Mouse (Mus musculus) liver, embryonic 14.5 days (tissue): ENCODE data around the gene Hdac4. TPM values are rescaled to one million over a fixed set of nuclear protein-coding genes. Genes with fewer than 3 reads are reported as not detected.

Source experiments
- ATAC-seq: fragments of 200-750 bp; cut with Nextera tagmentation; 2 replicates; pipeline ENCODE4 v1.8.0; 2017; ENCODE audit warnings: moderate number of reproducible peaks, mild to moderate bottlenecking, moderate library complexity; ENCODE audit not compliant: insufficient read depth
- DNase-seq, 3 experiments: peaks; one replicate each; pipeline ENCODE4 v3.0.0-alpha.2; 2012 to 2013; ENCODE audit warnings: low read depth in 3 of 3, low spot score in 3 of 3
- H3K27ac ChIP-seq: fragments of 300-500 bp; sonication (generic); 2 replicates; pipeline ENCODE4 v1.5.1; 2014; ENCODE audit warnings: moderate library complexity, mild to moderate bottlenecking, control low read depth, inconsistent platforms
- H3K27me3 ChIP-seq: fragments of 300-500 bp; sonication (generic); 2 replicates; pipeline ENCODE4 v1.6.1; 2014; ENCODE audit warnings: mild to moderate bottlenecking, low read length, moderate library complexity; ENCODE audit not compliant: control insufficient read depth, insufficient read depth
- H3K36me3 ChIP-seq: fragments of 300-500 bp; sonication (generic); replicated peaks from 2 replicates; pipeline ENCODE4 v1.6.1; 2014; ENCODE audit warnings: low read depth; ENCODE audit not compliant: control insufficient read depth, insufficient read depth
- H3K4me1 ChIP-seq, 2 experiments: fragments of 200-500 bp in 1 of 2; fragments of 300-500 bp in 1 of 2; sonication (generic) in 1 of 2; replicated peaks; 2 replicates each; pipeline ENCODE4 v1.6.1; 2012 to 2014; ENCODE audit warnings: antibody characterized with exemption in 1 of 2, inconsistent platforms in 1 of 2, low read length in 1 of 2; ENCODE audit not compliant: control insufficient read depth in 2 of 2, insufficient read depth in 2 of 2
- H3K4me2 ChIP-seq: fragments of 300-500 bp; sonication (generic); 2 replicates; pipeline ENCODE4 v1.6.1; 2014; ENCODE audit warnings: low read depth, mild to moderate bottlenecking, control low read depth, moderate library complexity
- H3K4me3 ChIP-seq, 2 experiments: fragments of 200-500 bp in 1 of 2; fragments of 300-500 bp in 1 of 2; sonication (generic) in 1 of 2; 2 replicates each; pipeline ENCODE4 v1.5.1; 2012 to 2014; ENCODE audit warnings: low read depth in 2 of 2, low read length in 2 of 2, mild to moderate bottlenecking in 2 of 2, control low read depth in 1 of 2, inconsistent platforms in 1 of 2, moderate library complexity in 1 of 2; ENCODE audit not compliant: insufficient read depth in 1 of 2
- H3K9ac ChIP-seq: fragments of 300-500 bp; sonication (generic); replicated peaks from 2 replicates; pipeline ENCODE4 v1.6.1; 2014; ENCODE audit warnings: mild to moderate bottlenecking, control low read depth, moderate library complexity
- H3K9me3 ChIP-seq: fragments of 300-500 bp; sonication (generic); 2 replicates; pipeline ENCODE4 v1.6.1; 2016; ENCODE audit warnings: low read length, mixed read lengths; ENCODE audit not compliant: control insufficient read depth
- CTCF ChIP-seq: IDR thresholded peaks from 2 replicates; pipeline ENCODE4 v1.5.1; 2016; ENCODE audit warnings: antibody characterized with exemption, low read depth, control low read depth
- EP300 ChIP-seq: IDR thresholded peaks from 2 replicates; pipeline ENCODE4 v1.6.1; 2016; ENCODE audit warnings: antibody characterized with exemption, low read depth
- WGBS: fragments of 180-500 bp; shearing (Covaris S2); extraction: QIAGEN DNeasy Blood & Tissue Kit; methylation state at CpG from one replicate; pipeline ENCODE4 v1.1.7; 2014; ENCODE audit not compliant: insufficient replicate concordance; 5-methylcytosine and 5-hydroxymethylcytosine counted together
- polyA plus RNA-seq, 2 experiments: library from polyadenylated mRNA; depleted of rRNA in 1 of 2; stranded (reverse) in 1 of 2; unstranded in 1 of 2; fragments of >200 nt; fragmentation: Nextera tagmentation in 1 of 2; extraction: Ambion mirVana in 1 of 2; gene quantifications; 2 replicates each; pipeline versions ENCODE4 v1.2.1 to v1.2.3; 2012 to 2014

The Hdac4 gene
- polyA plus RNA-seq, 2 experiments: 1.5 to 3.1 TPM

DNA sequence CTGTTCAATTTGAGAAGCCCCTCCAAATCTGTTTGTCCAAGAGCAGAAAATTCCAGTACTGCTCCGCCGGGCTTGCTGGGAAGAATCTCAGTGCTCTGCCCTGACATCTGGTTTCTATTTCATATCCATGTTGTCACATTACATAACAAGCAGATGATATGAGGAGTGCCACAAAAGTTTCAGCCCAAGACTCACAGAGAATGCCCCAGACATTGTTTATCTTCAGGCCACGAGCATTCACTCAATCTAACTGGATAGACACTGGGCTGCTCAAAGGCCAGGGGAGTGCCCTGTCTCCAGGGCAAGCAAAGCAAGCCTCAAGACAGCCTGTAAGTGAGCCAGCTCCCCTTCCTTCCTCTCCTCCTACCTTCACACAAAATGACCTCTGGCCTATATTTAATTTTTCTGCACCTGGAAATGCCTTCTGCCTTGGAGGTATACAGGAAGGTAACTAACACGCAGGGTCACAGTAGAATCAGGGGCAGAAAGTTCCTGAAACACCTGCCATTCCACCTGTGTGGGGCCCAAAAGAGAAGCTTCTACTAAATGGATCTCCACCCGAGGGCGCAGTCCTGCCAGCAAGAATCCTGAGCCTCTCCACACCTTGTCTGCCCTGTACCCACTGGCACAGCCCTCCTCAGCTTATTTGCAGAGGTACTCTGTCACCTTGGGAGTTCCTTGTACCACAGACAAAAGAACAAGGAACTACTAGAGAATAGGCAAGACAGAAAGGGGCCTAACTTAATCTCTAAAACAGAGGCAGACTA, 82.1 kb downstream of the Hdac4 start:
- Histone ChIP-seq H3K9me3 (no peaks in the 10 kb centered on the region), H3K27me3 (no peaks in the 10 kb centered on the region), H3K36me3 (no peaks in the 10 kb centered on the region), H3K27ac (no peak overlapping the region), H3K4me2 (no peak overlapping the region), H3K4me3 (no peak overlapping the region), H3K9ac (no peak overlapping the region), H3K4me1 (0 out of 4 replicates have a peak, but pooled peaks cover 0 to 2% of the 10 kb centered on the region in 2 experiments)
- no peak for DNase-seq
- ATAC-seq: no peak
- TF ChIP-seq EP300 (no peak), CTCF (no peak)
- WGBS: 62% methylated on average over 6 of the region's 6 CpGs

DNA sequence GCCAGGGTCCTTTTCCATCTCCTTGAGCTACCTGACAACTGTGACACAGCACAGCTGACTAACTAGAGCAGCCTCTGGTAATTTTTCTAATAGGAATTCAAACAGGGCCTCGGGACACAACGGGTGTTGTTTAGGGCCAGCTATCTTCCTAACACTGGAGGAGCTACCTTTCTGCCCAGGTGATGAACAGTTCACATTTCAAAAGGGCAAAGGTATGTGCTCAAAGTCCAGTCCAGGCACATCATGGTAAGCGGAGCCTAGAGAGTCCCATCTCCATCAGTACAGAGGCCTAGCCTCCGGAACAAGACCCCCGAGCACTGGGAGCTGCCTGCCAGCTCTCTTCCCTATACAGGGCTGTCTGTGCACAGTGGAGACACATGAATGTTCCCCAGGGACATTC, 82.9 kb downstream of the Hdac4 start:
- no peak overlapping the region for H3K9ac ChIP-seq
- no peaks in the 10 kb centered on the region for H3K9me3 ChIP-seq
- TF ChIP-seq EP300 (no peak), CTCF (no peak)
- H3K4me3 ChIP-seq: no peak overlapping the region
- H3K4me2 ChIP-seq: no peak overlapping the region
- no peaks in the 10 kb centered on the region for H3K36me3 ChIP-seq
- WGBS: 73% methylated on average over 5 of the region's 5 CpGs
- H3K27ac ChIP-seq: no peak overlapping the region
- H3K4me1 ChIP-seq: 0 out of 4 replicates have a peak, but pooled peaks cover 0 to 2% of the 10 kb centered on the region in 2 experiments
- ATAC-seq: no peak
- no peaks in the 10 kb centered on the region for H3K27me3 ChIP-seq
- DNase-seq: no peak

DNA sequence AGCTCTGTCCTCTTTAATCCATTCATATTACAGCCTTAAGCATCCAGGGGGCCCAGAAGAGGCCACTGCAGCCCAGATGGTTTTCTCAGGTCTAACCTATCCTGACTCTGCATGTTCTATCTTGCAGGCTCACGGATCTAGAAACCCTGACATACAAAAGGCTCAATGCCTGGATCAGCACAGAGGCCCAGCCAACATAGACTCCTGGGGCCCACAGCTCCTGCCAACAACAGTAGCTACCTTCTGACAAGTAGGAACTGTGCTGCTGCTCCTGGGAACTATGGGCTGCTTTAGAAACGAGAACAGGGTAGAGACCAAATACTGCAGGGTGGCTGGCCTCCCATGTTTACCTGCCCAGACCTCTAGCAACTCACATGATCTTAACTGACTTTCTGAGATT, 83.9 kb downstream of the Hdac4 start:
- Histone ChIP-seq H3K27me3 (no peaks in the 10 kb centered on the region), H3K4me3 (no peak overlapping the region), H3K27ac (no peak overlapping the region), H3K36me3 (no peaks in the 10 kb centered on the region), H3K9ac (no peak overlapping the region), H3K4me1 (0 out of 4 replicates have a peak, but pooled peaks cover 0 to 2% of the 10 kb centered on the region in 2 experiments), H3K4me2 (no peak overlapping the region), H3K9me3 (no peaks in the 10 kb centered on the region)
- no peak for ATAC-seq
- no peak for DNase-seq
- TF ChIP-seq CTCF: no peak
- no peak for TF ChIP-seq EP300
- WGBS: 51% methylated on average over 2 of the region's 2 CpGs

DNA sequence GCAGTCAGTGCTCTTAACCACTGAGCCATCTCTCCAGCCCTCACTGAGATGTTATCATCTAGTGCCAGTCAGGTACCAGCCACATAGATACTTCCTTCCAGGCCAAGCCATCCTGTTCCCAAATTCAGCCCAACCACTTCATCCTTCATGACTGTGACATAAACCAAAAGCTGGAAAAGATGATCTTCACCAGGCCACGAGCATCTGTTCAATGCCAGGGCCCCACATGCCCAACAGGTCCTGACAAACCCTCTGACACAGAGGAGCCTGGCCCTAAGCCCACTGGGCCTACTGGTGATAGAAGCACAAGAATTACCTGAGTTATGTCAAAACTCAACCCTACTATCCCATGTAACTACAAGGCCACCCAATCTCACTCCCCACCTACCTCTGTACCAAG, 84.5 kb downstream of the Hdac4 start:
- Histone ChIP-seq H3K9me3 (no peaks in the 10 kb centered on the region), H3K27ac (no peak overlapping the region), H3K36me3 (no peaks in the 10 kb centered on the region), H3K4me2 (no peak overlapping the region), H3K4me1 (0 out of 4 replicates have a peak, but pooled peaks cover 0 to 4% of the 10 kb centered on the region in 2 experiments), H3K9ac (no peak overlapping the region), H3K27me3 (no peaks in the 10 kb centered on the region), H3K4me3 (no peak overlapping the region)
- ATAC-seq (no peak), DNase-seq (no peak)
- no peak for TF ChIP-seq EP300
- TF ChIP-seq CTCF: no peak
- 62% methylated on average over 1 of the region's 1 CpGs for WGBS

DNA sequence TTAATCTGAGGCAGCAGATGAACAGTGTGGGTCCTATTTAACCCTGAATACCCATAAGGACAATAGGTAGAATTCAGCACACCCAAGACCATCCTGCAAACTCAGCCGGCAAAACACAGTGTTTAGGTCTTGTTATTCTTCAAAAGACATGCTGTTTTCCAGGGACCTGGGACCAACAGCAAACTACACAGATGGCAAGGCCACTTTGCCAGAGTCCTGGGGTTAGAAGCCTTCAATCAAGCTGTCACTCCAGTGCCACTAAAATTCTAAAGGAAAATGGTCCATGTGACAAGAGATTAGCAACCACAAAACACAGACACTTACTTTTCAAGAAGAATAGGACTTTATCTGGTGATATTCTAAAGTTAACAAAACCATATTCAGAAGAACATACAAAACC, 86.3 kb downstream of the Hdac4 start:
- Histone ChIP-seq H3K27ac (no peak overlapping the region), H3K36me3 (no peaks in the 10 kb centered on the region), H3K9ac (no peak overlapping the region), H3K4me2 (no peak overlapping the region), H3K4me1 (0 out of 4 replicates have a peak, but pooled peaks cover 0 to 4% of the 10 kb centered on the region in 2 experiments), H3K27me3 (no peaks in the 10 kb centered on the region), H3K4me3 (no peak overlapping the region), H3K9me3 (no peaks in the 10 kb centered on the region)
- TF ChIP-seq EP300 (no peak), CTCF (no peak)
- DNase-seq (no peak), ATAC-seq (no peak)
- 64% methylated on average over 1 of the region's 1 CpGs for WGBS
